Mouse (Mus musculus): Measurements from ENCODE around the gene Zbtb32. TPM values are rescaled to one million over a fixed set of nuclear protein-coding genes. Genes with fewer than 3 reads are reported as not detected.

Zbtb32 gene
- polyA plus RNA-seq, 1 experiment from 2014 or later: 0.23 TPM

DNA sequence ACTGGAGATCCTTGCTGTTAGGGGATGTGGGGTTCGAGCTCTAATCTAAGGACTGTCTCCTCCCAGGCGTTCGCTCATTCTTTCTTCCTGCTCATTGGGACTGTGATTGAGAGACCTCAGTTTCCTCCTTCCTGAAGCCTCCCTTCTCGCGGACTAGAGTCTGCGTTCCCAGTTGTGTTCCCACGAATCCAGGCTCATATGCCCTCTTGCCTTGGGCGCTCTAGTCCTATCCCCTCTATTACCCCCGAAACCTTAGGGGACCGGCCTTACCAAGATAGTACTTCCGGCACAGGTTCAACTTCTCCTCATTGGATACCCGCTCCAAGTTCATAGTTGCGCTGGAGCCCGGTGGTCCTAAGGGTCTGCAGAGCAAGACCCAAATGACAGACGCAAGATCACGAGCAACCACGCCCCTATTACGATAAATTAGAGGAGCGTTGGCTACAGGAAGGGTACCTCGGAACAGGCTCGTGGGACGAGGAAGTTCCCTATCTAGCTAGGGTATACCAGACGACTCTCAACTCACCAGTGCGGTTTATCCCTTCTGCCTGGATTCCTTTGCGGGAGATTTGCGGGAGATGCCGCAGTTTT is 36.1 kb downstream of the Zbtb32 start:
- peak overlapping the region; percentile 74 for H3K4me3 ChIP-seq
- peaks cover 28% of the 10 kb centered on the region for H3K36me3 ChIP-seq
- ATAC-seq (ENCODE audit: low FRiP score, low read depth): no peak; the same call in 1 of the 2 replicates
- H3K9me3 ChIP-seq: no peaks in the 10 kb centered on the region
- WGBS: 1% methylated on average over 27 of the region's 27 CpGs
- H3K27ac ChIP-seq: peak overlapping the region; percentile 73; the same call in 1 of the 2 replicates
- peak overlapping the region; percentile 81 for H3K9ac ChIP-seq
- no peaks in the 10 kb centered on the region for H3K27me3 ChIP-seq
- peak overlapping the region; percentile 82 for H3K4me2 ChIP-seq (replicated peaks)
- peaks cover 37% of the 10 kb centered on the region for H3K4me1 ChIP-seq

DNA sequence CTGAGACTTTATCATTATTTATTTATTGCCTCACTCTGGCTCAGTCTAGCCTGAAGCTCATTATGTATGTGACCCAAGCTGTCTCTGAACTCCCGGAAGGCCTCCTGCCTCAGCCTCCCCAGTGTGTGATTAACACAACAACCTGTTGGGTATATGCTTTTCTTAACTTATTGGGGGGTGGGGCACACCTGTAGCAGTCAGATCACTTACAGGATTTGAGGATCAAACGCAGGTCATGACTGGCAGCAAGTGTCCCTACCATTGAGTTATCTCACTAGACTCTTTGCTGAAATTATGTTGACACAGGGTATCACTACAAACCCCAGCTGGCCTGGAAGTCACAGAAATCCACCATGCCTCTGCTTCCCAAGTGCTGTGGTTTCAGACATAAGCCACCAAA is 38.4 kb downstream of the Zbtb32 start:
- ATAC-seq (ENCODE audit: low FRiP score, low read depth): no peak
- peak overlapping the region; percentile 96 for H3K4me2 ChIP-seq (replicated peaks)
- H3K9me3 ChIP-seq: no peaks in the 10 kb centered on the region
- no peak overlapping the region for H3K27ac ChIP-seq
- H3K4me3 ChIP-seq: no peak overlapping the region
- no peaks in the 10 kb centered on the region for H3K27me3 ChIP-seq
- H3K36me3 ChIP-seq: peaks cover 27% of the 10 kb centered on the region
- H3K9ac ChIP-seq: no peak overlapping the region
- 62% methylated on average over 2 of the region's 2 CpGs for WGBS
- peaks cover 37% of the 10 kb centered on the region for H3K4me1 ChIP-seq

DNA sequence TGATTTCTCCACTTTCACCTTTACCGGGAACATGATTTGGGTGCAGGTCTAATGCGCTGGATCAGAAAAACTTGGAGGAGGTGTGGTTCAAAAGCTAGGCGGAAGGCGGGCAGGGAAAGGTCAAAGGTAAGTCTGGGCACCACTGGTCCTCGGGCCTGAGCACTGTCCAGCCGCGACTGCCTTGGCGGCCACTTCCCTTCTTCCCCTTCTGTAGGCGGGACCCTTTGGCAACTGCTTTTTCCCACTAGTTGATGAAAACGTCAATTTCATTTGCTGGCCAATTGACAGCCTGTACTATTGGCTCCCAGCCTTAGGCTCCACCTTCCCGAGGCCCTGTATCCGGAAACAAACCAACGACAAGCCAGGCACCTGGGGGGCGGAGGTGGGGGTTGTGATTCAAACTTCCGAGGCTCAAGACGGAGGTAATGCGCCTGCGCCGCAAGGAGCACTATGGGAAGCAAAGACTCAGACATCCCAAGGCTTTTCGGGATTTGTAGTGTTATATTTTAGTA is 39.2 kb downstream of the Zbtb32 start, which contains the start of gene Lin37:
Lin37 (minus strand) TSS at position 396 of the 512 bp plus-strand sequence.
- H3K4me2 ChIP-seq (replicated peaks): peak within 1 kb of the TSS; percentile 96
- under 1% methylated on average over 20 of the region's 20 CpGs for WGBS
- no peak within 1 kb of the TSS; the same call in 1 of the 2 replicates for H3K27ac ChIP-seq
- no peaks in the 10 kb centered on the region for H3K27me3 ChIP-seq
- peak within 1 kb of the TSS; percentile 78 for H3K9ac ChIP-seq
- H3K4me3 ChIP-seq: peak within 1 kb of the TSS; percentile 68
- H3K9me3 ChIP-seq: no peaks in the 10 kb centered on the region
- peaks cover 30% of the 10 kb centered on the region for H3K36me3 ChIP-seq
- peak; percentile 90 for ATAC-seq (ENCODE audit: low FRiP score, low read depth)
- H3K4me1 ChIP-seq: peaks cover 37% of the 10 kb centered on the region

DNA sequence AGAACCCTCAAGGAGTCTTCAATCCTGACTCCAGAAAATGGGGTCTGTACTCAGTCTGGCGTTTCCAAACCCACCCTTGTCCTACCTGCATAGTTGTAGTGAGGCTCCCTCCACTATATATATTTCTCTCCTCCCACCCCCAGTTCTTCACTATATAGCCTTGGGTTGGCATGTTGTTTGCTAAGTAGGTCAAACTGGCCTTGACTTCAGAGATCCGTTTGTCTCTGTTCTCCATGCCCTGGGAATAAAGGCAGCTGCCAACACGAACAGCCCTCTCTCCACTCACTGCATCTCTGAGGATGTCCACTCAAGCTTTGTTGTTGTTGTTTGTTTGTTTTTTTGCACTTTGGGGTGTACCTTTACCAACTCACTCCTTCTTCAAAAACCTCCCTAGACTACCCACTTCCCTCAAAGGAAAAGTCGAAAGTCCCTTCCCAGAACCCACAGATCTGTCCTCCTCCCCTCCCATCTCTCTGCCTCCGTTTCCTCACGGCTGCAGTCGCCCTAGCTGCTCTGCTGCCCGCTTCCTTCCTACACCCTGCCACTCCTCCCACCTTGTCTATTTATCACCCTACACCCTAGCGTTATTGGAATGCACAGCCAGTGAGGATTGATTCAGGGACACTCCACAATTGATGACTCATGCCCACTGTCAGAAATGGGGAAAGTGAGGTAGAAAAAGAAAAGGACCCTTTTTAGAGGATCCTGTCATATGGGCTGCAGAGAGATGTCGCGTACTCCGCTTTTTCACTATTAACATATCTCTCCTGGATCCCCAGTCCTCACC is 39.9 kb downstream of the Zbtb32 start:
- Histone ChIP-seq H3K4me2 (replicated peaks) (peak overlapping the region; percentile 96), H3K4me1 (peaks cover 35% of the 10 kb centered on the region), H3K4me3 (peak overlapping the region; percentile 68), H3K36me3 (peaks cover 36% of the 10 kb centered on the region), H3K9ac (peak overlapping the region; percentile 78), H3K9me3 (no peaks in the 10 kb centered on the region), H3K27me3 (no peaks in the 10 kb centered on the region), H3K27ac (no peak overlapping the region; the same call in 1 of the 2 replicates)
- WGBS: 14% methylated on average over 12 of the region's 12 CpGs
- no peak for ATAC-seq (ENCODE audit: low FRiP score, low read depth)

DNA sequence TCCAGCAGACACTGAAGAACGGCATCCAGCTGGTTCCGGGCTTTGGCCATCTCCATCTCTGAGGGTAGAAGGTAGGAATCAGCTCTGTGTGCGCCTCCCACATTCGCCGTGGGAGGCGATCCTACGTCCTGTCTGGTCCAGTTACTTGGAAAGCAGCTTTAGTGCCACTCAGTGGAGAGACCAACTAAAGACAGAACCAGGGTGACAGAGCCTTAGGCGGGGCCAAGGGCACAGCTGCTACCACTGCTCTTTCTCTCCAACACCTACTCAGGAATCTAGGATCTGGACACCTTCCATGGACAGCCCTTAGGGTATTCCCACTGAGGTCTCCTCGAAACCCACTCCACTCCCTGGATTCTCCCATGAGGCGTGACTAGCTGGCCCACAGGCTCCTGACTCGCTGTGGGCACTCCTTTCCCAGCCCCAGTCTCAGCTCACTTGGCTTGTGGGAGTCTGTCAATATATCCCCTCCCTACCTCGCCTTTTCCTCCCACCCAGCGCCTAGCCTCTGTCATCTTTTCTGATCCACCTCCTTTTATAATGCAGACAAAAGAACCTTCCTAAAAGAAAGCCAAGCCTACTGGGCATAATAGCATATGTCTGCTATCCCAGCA is 40.7 kb downstream of the Zbtb32 start:
- ATAC-seq (ENCODE audit: low FRiP score, low read depth): no peak
- H3K27ac ChIP-seq: no peak overlapping the region
- peak overlapping the region; percentile 96 for H3K4me2 ChIP-seq (replicated peaks)
- H3K36me3 ChIP-seq: peaks cover 36% of the 10 kb centered on the region
- no peaks in the 10 kb centered on the region for H3K27me3 ChIP-seq
- no peaks in the 10 kb centered on the region for H3K9me3 ChIP-seq
- 91% methylated on average over 13 of the region's 13 CpGs for WGBS
- H3K9ac ChIP-seq: peak overlapping the region; percentile 78
- peak overlapping the region; percentile 68 for H3K4me3 ChIP-seq
- H3K4me1 ChIP-seq: peaks cover 41% of the 10 kb centered on the region

DNA sequence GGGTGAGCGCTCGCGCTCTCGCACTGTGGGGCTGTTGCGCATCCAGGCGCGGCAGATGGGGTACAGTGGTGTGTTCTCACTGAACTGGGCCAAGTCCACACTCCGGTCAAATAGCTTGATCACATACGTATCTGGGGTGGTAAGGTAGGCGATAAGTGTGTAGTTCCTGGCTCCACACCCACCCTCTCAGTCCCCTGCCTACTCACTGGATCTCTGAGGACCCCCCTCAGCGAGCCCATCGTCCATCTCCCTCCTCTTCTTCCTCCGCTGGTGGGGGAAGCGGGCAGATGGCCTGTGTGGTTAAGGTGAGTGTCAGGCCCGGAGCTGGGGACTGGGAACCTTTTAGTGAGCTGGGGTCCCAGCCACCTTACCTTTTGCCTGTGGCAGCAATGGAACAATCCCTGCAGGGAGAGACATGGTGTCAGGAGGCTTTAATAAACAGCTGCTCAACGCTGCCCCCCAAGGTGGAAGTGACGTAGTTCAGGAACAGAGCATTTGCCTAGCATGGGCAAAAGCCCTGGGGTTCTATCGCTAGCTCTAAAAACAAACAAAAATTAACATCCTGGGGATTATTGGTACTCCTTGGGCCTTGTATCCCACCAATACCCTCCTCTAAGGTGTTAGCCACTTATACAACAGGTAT is 41.7 kb downstream of the Zbtb32 start:
- ATAC-seq (ENCODE audit: low FRiP score, low read depth): no peak

DNA sequence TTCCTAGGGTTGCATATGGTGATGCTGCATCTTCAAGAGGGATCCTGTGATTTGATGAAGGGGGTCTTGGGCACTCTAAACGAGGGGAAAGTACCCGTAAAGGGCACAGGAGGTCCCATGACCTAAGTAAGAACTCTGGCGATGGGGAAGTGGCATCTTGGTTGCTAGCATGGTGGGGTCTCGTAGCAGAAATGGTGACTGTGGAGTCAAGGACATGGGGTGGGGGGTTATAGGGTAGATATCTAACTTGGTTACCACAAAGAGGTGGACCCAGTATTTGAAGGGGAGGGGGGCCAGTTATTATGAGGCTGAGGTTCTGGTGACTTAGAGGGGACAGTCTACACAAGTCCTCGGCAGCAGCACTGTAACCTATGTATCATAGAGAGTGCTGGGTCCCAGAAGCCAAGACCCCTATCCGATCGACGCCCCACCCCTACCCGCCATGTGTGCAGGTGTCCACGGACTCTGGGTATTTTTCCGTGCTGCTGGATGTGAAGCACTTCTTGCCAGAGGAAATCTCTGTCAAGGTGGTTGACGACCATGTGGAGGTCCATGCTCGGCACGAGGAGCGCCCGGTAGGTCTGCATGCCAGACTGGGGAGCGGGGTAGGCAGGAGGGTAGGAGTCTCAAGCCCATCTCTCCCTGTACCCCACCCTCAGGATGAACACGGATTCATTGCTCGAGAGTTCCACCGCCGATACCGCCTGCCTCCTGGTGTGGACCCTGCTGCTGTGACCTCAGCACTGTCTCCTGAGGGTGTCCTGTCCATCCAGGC is 44.7 kb downstream of the Zbtb32 start:
- peak overlapping the region; percentile 77 for H3K9ac ChIP-seq
- H3K4me2 ChIP-seq (replicated peaks): peak overlapping the region; percentile 94
- ATAC-seq (ENCODE audit: low FRiP score, low read depth): no peak
- no peaks in the 10 kb centered on the region for H3K9me3 ChIP-seq
- no peaks in the 10 kb centered on the region for H3K27me3 ChIP-seq
- WGBS: 84% methylated on average over 22 of the region's 22 CpGs
- H3K4me1 ChIP-seq: peaks cover 36% of the 10 kb centered on the region
- H3K36me3 ChIP-seq: peaks cover 42% of the 10 kb centered on the region
- H3K27ac ChIP-seq: peak overlapping the region; percentile 95; the same call in 1 of the 2 replicates
- H3K4me3 ChIP-seq: peak overlapping the region; percentile 68

More for the DNA sequence above, 41.7 kb downstream of the Zbtb32 start:
- H3K9ac ChIP-seq: no peak overlapping the region
- no peak overlapping the region for H3K4me3 ChIP-seq
- 93% methylated on average over 18 of the region's 18 CpGs for WGBS
- no peak overlapping the region for H3K4me2 ChIP-seq (replicated peaks)
- peaks cover 46% of the 10 kb centered on the region for H3K4me1 ChIP-seq
- no peaks in the 10 kb centered on the region for H3K27me3 ChIP-seq
- H3K36me3 ChIP-seq: peaks cover 36% of the 10 kb centered on the region
- no peak overlapping the region for H3K27ac ChIP-seq
- no peaks in the 10 kb centered on the region for H3K9me3 ChIP-seq

DNA sequence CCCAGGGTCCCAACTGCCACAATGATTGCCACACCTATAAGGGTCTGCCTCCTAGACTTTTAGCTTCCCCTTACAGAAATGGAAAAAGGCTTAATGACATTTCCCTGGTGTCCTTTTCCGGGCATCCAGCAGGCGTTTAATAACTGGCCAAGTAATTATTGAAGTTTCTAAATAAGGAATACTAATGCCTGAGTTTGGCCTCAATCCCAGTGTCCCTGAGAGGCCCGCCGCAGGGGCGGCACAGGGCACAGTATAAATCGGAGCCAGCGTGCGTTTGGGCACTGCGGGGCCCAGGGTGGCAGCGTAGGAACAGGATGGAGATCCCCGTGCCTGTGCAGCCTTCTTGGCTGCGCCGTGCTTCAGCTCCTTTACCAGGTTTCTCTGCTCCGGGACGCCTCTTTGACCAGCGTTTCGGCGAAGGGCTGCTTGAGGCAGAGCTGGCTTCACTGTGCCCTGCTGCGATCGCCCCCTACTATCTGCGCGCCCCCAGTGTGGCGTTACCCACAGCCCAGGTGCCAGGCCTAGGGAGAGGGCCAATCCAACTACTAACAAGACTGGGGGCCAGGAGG is 45.6 kb downstream of the Zbtb32 start:
- ATAC-seq (ENCODE audit: low FRiP score, low read depth): no peak
- H3K9ac ChIP-seq: peak overlapping the region; percentile 77
- H3K27ac ChIP-seq: peak overlapping the region; percentile 95
- H3K36me3 ChIP-seq: peaks cover 51% of the 10 kb centered on the region
- H3K4me1 ChIP-seq: peaks cover 27% of the 10 kb centered on the region
- peak overlapping the region; percentile 68 for H3K4me3 ChIP-seq
- WGBS: 5% methylated on average over 23 of the region's 23 CpGs
- no peaks in the 10 kb centered on the region for H3K9me3 ChIP-seq
- H3K4me2 ChIP-seq (replicated peaks): peak overlapping the region; percentile 94
- no peaks in the 10 kb centered on the region for H3K27me3 ChIP-seq

DNA sequence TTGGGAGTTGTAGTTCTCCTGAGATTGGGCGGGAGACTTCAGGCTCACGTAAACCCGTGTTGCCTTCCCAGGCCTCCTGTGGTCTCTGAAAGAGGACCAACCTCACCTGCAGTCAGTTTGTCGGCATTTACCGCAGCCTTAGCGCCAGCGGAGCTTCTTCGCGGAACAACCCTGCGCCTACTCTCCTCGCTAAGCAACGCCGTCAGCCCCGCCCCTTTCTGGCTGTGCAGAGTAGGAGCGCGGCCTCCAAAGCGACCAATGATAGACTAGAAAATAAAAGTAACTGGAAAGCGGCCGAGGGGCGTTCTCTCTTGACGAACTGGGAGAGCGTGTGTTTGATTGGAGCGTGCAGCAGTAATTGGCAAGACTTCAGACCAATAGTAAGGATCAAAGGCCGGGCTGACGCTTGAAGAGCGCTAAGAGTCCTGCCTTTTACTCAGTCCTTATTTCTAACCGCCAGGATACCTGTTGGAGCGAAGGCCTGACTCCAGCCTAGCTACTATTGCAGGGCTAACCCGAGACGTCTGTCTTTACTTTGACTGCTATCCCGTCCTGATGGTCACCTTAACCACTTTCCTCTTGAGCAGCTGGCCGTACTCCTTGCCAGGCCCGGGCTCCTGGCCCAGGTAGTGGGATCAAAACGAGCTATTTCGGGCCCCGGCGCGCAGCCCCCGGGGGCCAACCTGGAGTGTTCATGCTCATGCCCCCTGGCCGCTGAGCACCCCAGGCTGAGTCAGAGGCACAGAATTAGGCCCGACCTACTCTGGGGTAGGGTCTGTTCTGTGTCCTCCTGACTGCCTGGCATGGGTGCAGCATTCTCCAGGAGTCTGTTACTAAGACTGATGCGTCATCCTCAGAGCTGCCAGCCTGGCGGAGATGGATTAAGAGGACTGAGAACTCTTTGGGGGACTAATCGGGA is 46.3 kb downstream of the Zbtb32 start, which contains the start of the genes Hspb6 and Proser3:
Hspb6 (plus strand) TSS at position 77 of the 919 bp plus-strand sequence.
Proser3 (minus strand) TSS at position 198 of the 919 bp plus-strand sequence.
- peak; percentile 95 for ATAC-seq (ENCODE audit: low FRiP score, low read depth)
- peak within 1 kb of the TSS; percentile 95 for H3K27ac ChIP-seq
- peaks cover 56% of the 10 kb centered on the region for H3K36me3 ChIP-seq
- H3K27me3 ChIP-seq: no peaks in the 10 kb centered on the region
- peak within 1 kb of the TSS; percentile 68 for H3K4me3 ChIP-seq
- under 1% methylated on average over 44 of the region's 44 CpGs for WGBS
- H3K9ac ChIP-seq: peak within 1 kb of the TSS; percentile 77
- H3K4me2 ChIP-seq (replicated peaks): peak within 1 kb of the TSS; percentile 94
- H3K9me3 ChIP-seq: no peaks in the 10 kb centered on the region
- H3K4me1 ChIP-seq: peaks cover 23% of the 10 kb centered on the region
